8 mouse cellular contexts compared by ENCODE assay signal in genomic region chr9:63883738-63884520, GRCm38 (mm10).
DNase-seq lines count a peak whose midpoint lies in the region; ATAC-seq and TF ChIP-seq lines count a peak whose summit lies in the region.

No protein-coding gene starts in this region.

- H3K27ac ChIP-seq in CH12.LX (ENCODE audit: insufficient read depth, low read depth): no peak overlapping the region
- no peak overlapping the region for H3K27ac ChIP-seq in lung, postnatal 0 days (ENCODE audit: low read length)

- H3K36me3 ChIP-seq in CH12.LX (replicated peaks in 1 of 2; ENCODE audit: control insufficient read depth in 1 of 2, insufficient read depth in 1 of 2, low read length in 1 of 2): no peaks in the 10 kb centered on the region
- H3K36me3 ChIP-seq in lung, postnatal 0 days (ENCODE audit: insufficient read depth, low read length): no peaks in the 10 kb centered on the region

- no peak for TF ChIP-seq EP300 in CH12.LX (IDR thresholded peaks at IDR 0.05; ENCODE audit: low read length)
- TF ChIP-seq EP300 in lung, postnatal 0 days (IDR thresholded peaks at IDR 0.05): no peak

- no peak for ATAC-seq in lung, postnatal 0 days

- H3K27me3 ChIP-seq in CH12.LX (replicated peaks): no peaks in the 10 kb centered on the region
- no peaks in the 10 kb centered on the region for H3K27me3 ChIP-seq in lung, postnatal 0 days (replicated peaks; ENCODE audit: insufficient read depth, low read length)

- peak; percentile 49 for DNase-seq in adrenal gland, postnatal 10 days
- DNase-seq in adrenal gland, adult 2 months: no peak
- DNase-seq in kidney, adult 9 months: peak; percentile 26
- no peak for DNase-seq in kidney, adult 11 months
- peak; percentile 24 for DNase-seq in CH12.LX (ENCODE audit: extremely low read depth)
- DNase-seq in lung, postnatal 0 days (ENCODE audit: low spot score): no peak
- no peak for DNase-seq in urinary bladder, postnatal 14 days (ENCODE audit: low spot score)
- DNase-seq in cerebellum, adult 9-10 months: no peak

- H3K9me3 ChIP-seq in CH12.LX (replicated peaks; ENCODE audit: low read length): peaks cover 4% of the 10 kb centered on the region
- no peaks in the 10 kb centered on the region for H3K9me3 ChIP-seq in lung, postnatal 0 days (ENCODE audit: low read length)

- in situ Hi-C loops in CH12.LX (cut with MboI; ENCODE audit: low pct_ligation_motif_present, low pct_unique_long_range_greater_than_20kb, low sequenced_read_pairs): no loop called here

- no peak overlapping the region for H3K4me2 ChIP-seq in CH12.LX (ENCODE audit: insufficient read depth, low read depth, poor library complexity, severe bottlenecking)
- no peak overlapping the region for H3K4me2 ChIP-seq in lung, postnatal 0 days (replicated peaks; ENCODE audit: low read depth, low read length)

- WGBS in lung, postnatal 0 days: 68% methylated on average over 6 of the region's 6 CpGs

- no peak overlapping the region for H3K4me3 ChIP-seq in CH12.LX (replicated peaks in 1 of 3; ENCODE audit: low read depth in 2 of 3, low read length in 2 of 3, poor library complexity in 1 of 3)
- H3K4me3 ChIP-seq in lung, postnatal 0 days (ENCODE audit: low read depth, low read length): no peak overlapping the region

- TF ChIP-seq POLR2A in CH12.LX (IDR thresholded peaks at IDR 0.05; ENCODE audit: low read depth, low read length): no peak

- TF ChIP-seq CTCF in CH12.LX (conservative IDR thresholded peaks at IDR 0.05 in 1 of 2, IDR thresholded peaks at IDR 0.05 in 1 of 2; ENCODE audit: low read depth in 2 of 2, low read length in 2 of 2): peak; percentile 27 to 82; a peak in 3 of 4 replicates
- peak; percentile 56 for TF ChIP-seq CTCF in lung, postnatal 0 days (IDR thresholded peaks at IDR 0.05)

- peak; percentile 2; the same call in 1 of the 2 replicates for TF ChIP-seq RAD21 in CH12.LX (IDR thresholded peaks at IDR 0.05; ENCODE audit: low read depth, low read length)

- H3K9ac ChIP-seq in CH12.LX (ENCODE audit: insufficient read depth, low read depth): no peak overlapping the region
- no peak overlapping the region for H3K9ac ChIP-seq in lung, postnatal 0 days (replicated peaks; ENCODE audit: low read depth)

- no peaks in the 10 kb centered on the region for H3K4me1 ChIP-seq in CH12.LX (ENCODE audit: control insufficient read depth in 1 of 2, insufficient read depth in 2 of 2)
- H3K4me1 ChIP-seq in lung, postnatal 0 days (ENCODE audit: insufficient read depth, low read depth, low read length): 0 out of 2 replicates have a peak, but pooled peaks cover 6% of the 10 kb centered on the region

- dilution Hi-C loops in CH12.LX (cut with MboI; ENCODE audit: extremely low pct_ligation_motif_present, extremely low pct_unique_long_range_greater_than_20kb, low sequenced_read_pairs): no loop called here

- no peaks in the 10 kb centered on the region for H3K79me2 ChIP-seq in CH12.LX (replicated peaks; ENCODE audit: control insufficient read depth, extremely low read depth, insufficient read depth, poor library complexity, severe bottlenecking)

TF ChIP-seq in CH12.LX, 34 proteins besides CTCF, POLR2A, EP300 and RAD21:
- no peak for TF ChIP-seq PAX5 (IDR thresholded peaks at IDR 0.05; ENCODE audit: low read length)
- no peak for TF ChIP-seq JUND (conservative IDR thresholded peaks at IDR 0.05; ENCODE audit: low read depth, low read length)
- TF ChIP-seq ETS1 (conservative IDR thresholded peaks at IDR 0.05; ENCODE audit: low read depth, low read length): no peak
- no peak for TF ChIP-seq GABPA (IDR thresholded peaks at IDR 0.05; ENCODE audit: insufficient replicate concordance, low read depth, low read length)
- TF ChIP-seq JUN (IDR thresholded peaks at IDR 0.05; ENCODE audit: insufficient read depth, low read depth, low read length): no peak
- no peak for TF ChIP-seq CHD1 (IDR thresholded peaks at IDR 0.05; ENCODE audit: low read depth, low read length)
- TF ChIP-seq RCOR1 (conservative IDR thresholded peaks at IDR 0.05; ENCODE audit: low read depth, low read length): no peak

Comparison
In these comparisons a context has a peak if more than half of its experiments do, and no peak if none do; other contexts are left out.
1. DNase-seq: peak in adrenal gland, postnatal 10 days (single experiment), kidney, adult 9 months (single experiment) and CH12.LX (single experiment); none in adrenal gland, adult 2 months (single experiment), kidney, adult 11 months (single experiment), lung, postnatal 0 days (single experiment), urinary bladder, postnatal 14 days (single experiment) and cerebellum, adult 9-10 months (single experiment).